Mouse (Mus musculus): ENCODE results near the gene Cacnb4. TPM values are rescaled to one million over a fixed set of nuclear protein-coding genes. Genes with fewer than 3 reads are reported as not detected.

The Cacnb4 gene
- polyA plus RNA-seq, 1 experiment, result not detected

DNA sequence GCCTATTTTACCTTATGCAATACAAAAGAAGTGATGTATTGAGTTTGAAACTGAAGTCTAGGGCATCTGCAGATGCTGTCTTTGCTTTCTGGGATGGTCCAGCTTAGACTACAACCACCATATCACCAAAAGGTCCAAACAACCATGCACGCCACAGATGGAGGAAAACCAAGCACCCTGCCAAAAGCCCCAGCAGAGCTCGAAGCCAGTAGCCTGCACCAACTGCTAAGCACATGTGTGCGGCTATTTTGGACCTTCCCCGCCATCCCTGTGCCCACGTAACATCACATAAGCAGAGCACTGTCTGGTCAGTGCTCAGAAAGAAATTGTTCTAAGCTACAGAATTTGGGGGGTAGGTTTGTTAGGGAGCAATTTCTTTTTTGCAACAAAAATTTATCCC, 5.9 kb downstream of the Cacnb4 start:
- Histone ChIP-seq H3K4me1 (ENCODE audit: control insufficient read depth, insufficient read depth, low read length) (no peaks in the 10 kb centered on the region), H3K4me3 (ENCODE audit: insufficient read depth, low read depth, low read length) (no peak overlapping the region), H3K27ac (ENCODE audit: insufficient read depth, low read depth, low read length) (no peak overlapping the region)
- 74% methylated on average over 5 of the region's 5 CpGs for WGBS
- no peak for TF ChIP-seq CTCF (IDR thresholded peaks at IDR 0.05; ENCODE audit: insufficient read depth, low read depth, low read length)
- no peak for TF ChIP-seq POLR2A (IDR thresholded peaks at IDR 0.05; ENCODE audit: insufficient read depth, low read depth, low read length)

DNA sequence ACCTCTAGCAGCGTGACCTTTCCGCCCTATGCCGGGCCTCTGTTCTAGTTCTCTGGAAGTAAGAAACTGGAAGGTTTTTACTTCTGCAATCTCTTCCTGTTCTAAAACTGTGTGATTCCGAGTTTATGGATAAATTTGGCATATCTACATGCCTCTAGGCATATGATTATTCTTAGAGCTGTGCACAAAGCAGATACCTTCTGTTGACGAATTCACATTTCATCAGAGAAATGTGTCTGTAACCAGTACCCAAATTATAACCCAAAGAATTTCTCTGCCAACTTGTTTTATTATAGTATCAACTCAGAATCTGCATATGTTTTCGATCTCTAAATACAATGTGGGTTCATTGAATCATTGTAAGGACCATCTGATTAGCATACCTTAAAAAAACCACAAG, 8.2 kb downstream of the Cacnb4 start:
- Histone ChIP-seq H3K4me1 (ENCODE audit: control insufficient read depth, insufficient read depth, low read length) (no peaks in the 10 kb centered on the region), H3K4me3 (ENCODE audit: insufficient read depth, low read depth, low read length) (no peak overlapping the region), H3K27ac (ENCODE audit: insufficient read depth, low read depth, low read length) (no peak overlapping the region)
- WGBS, result 77% methylated on average over 6 of the region's 6 CpGs
- TF ChIP-seq POLR2A (IDR thresholded peaks at IDR 0.05; ENCODE audit: insufficient read depth, low read depth, low read length) (no peak), CTCF (IDR thresholded peaks at IDR 0.05; ENCODE audit: insufficient read depth, low read depth, low read length) (no peak)

DNA sequence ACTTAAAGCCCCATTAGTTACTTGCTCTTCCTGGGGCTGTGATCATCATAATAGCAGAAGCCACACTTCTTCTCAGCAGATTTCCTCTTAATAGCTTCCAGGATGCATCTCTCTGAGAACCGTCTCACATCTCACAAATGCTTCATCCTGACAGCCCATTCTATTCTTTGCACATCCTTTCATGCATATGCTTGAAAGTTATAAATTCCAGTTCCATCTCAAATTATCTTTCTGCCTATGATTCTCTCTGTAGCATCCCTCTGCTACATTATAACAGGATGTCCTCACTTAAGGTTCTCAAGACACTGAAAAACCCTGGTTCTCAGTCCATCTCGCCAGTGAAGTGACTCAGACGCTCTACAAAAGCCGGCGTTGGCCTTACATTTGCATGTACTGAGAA, 19.9 kb downstream of the Cacnb4 start:
- WGBS, result 86% methylated on average over 5 of the region's 5 CpGs
- TF ChIP-seq POLR2A (IDR thresholded peaks at IDR 0.05; ENCODE audit: insufficient read depth, low read depth, low read length), result no peak
- TF ChIP-seq CTCF (IDR thresholded peaks at IDR 0.05; ENCODE audit: insufficient read depth, low read depth, low read length), result no peak
- no peak overlapping the region for H3K27ac ChIP-seq (ENCODE audit: insufficient read depth, low read depth, low read length)
- peaks cover 9% of the 10 kb centered on the region for H3K4me1 ChIP-seq (ENCODE audit: control insufficient read depth, insufficient read depth, low read length)
- H3K4me3 ChIP-seq (ENCODE audit: insufficient read depth, low read depth, low read length), result no peak overlapping the region

DNA sequence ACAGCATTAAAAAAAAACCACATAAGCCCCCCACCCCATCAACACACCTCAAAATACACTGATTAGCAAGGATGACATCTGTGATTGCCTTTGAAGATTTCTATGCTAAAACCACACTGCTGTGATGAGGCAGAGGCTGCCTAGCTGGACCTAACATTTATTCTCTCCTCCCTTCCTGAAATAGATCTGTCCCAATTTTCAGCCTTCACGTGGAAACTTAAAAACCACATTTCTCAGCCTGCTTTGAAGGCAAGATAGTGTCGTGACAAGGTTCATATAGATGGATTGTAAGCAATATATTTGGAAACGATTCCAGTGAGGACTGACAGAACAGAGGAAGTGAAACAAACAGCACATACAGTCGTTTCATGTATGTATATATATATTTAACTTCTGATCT, 22.1 kb downstream of the Cacnb4 start:
- no peak overlapping the region for H3K27ac ChIP-seq (ENCODE audit: insufficient read depth, low read depth, low read length)
- no peak overlapping the region for H3K4me3 ChIP-seq (ENCODE audit: insufficient read depth, low read depth, low read length)
- TF ChIP-seq POLR2A (IDR thresholded peaks at IDR 0.05; ENCODE audit: insufficient read depth, low read depth, low read length) (no peak), CTCF (IDR thresholded peaks at IDR 0.05; ENCODE audit: insufficient read depth, low read depth, low read length) (no peak)
- peaks cover 2% of the 10 kb centered on the region; the same call in 1 of the 2 replicates for H3K4me1 ChIP-seq (ENCODE audit: control insufficient read depth, insufficient read depth, low read length)
- WGBS, result 58% methylated on average over 4 of the region's 4 CpGs

DNA sequence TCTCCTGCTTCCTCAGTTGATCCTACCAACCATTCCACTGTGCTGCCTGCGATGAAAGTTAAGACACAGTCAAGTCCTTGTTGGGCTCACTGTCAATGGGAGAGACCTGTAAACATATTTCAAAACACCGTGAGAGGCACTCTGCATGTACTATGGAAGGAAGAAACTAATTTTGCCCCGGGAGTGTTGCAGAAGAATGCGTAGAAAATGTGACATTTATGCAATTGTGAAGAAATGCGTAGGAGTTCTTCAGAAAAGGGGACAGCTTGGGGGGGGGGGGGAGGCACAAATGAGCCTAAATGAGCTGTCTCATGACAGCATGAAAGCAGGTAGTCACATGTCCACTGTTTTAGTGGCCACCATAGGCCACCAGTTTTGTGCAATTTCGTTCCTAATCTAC, 25.1 kb downstream of the Cacnb4 start:
- WGBS, result 78% methylated on average over 6 of the region's 6 CpGs

DNA sequence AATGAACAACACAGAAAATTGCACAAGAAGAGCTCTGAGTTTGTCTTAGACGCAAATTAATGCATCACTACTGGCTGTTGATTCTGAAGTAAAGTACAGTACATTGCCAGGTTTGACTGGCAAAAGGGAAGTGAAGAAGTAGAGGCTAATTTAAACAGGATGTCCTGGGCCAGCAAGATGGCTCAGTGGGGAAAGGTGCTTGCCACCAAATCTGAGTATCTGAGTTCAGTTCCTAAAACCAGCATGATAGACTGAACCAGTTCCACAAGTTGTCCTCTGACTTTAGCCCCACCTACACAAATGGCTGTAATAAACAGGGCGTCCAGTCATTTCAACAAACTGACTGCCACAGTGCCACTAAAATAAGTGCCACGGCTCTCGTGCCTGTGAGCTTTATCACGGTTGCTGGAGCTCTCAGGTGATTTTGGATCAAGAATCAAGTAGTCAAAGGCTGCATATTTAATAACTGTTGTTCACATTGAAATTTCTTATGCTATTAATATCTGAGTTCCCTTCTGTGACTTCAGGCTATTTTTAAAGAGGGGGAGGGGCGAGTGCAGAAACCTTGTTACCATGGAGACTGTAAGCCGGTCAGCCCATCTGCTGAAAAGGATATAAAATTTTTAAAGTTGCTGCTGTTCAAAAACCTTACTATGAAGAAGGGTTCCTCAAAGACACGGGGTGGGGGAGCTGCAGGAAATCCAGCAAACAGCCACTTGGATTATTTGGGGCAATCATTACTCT, 29.2 kb downstream of the Cacnb4 start:
- no peak overlapping the region for H3K27ac ChIP-seq (ENCODE audit: insufficient read depth, low read depth, low read length)
- TF ChIP-seq CTCF (IDR thresholded peaks at IDR 0.05; ENCODE audit: insufficient read depth, low read depth, low read length) (no peak), POLR2A (IDR thresholded peaks at IDR 0.05; ENCODE audit: insufficient read depth, low read depth, low read length) (no peak)
- 0 out of 2 replicates have a peak, but pooled peaks cover 5% of the 10 kb centered on the region for H3K4me1 ChIP-seq (ENCODE audit: control insufficient read depth, insufficient read depth, low read length)
- H3K4me3 ChIP-seq (ENCODE audit: insufficient read depth, low read depth, low read length), result no peak overlapping the region
- 52% methylated on average over 8 of the region's 8 CpGs for WGBS

More for the DNA sequence above, 25.1 kb downstream of the Cacnb4 start:
- no peak for TF ChIP-seq POLR2A (IDR thresholded peaks at IDR 0.05; ENCODE audit: insufficient read depth, low read depth, low read length)
- no peak for TF ChIP-seq CTCF (IDR thresholded peaks at IDR 0.05; ENCODE audit: insufficient read depth, low read depth, low read length)
- no peaks in the 10 kb centered on the region for H3K4me1 ChIP-seq (ENCODE audit: control insufficient read depth, insufficient read depth, low read length)
- no peak overlapping the region for H3K4me3 ChIP-seq (ENCODE audit: insufficient read depth, low read depth, low read length)
- H3K27ac ChIP-seq (ENCODE audit: insufficient read depth, low read depth, low read length), result no peak overlapping the region

DNA sequence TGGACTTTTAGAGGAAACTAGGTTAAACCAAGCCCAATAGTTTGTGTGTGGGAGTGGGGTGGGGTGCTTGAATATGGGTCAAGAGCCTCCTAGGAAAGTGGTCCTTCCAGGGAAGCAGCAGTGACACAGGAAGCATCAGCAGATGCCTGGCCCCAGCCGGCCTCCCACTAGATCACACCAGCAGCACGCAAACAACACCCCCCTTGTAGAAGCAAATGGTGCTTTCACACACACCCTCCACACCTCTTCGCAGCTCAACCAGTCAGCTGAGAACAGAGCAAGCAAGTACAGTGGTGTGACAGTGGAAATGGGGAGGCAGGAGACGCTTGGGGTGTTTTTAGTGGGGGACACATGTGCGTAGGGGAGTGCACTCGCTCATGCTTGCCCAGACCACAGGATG, 33.0 kb downstream of the Cacnb4 start:
- no peak overlapping the region for H3K27ac ChIP-seq (ENCODE audit: insufficient read depth, low read depth, low read length)
- H3K4me3 ChIP-seq (ENCODE audit: insufficient read depth, low read depth, low read length), result no peak overlapping the region
- WGBS, result 57% methylated on average over 6 of the region's 6 CpGs
- TF ChIP-seq CTCF (IDR thresholded peaks at IDR 0.05; ENCODE audit: insufficient read depth, low read depth, low read length), result no peak
- peaks cover 10% of the 10 kb centered on the region; the same call in 1 of the 2 replicates for H3K4me1 ChIP-seq (ENCODE audit: control insufficient read depth, insufficient read depth, low read length)

DNA sequence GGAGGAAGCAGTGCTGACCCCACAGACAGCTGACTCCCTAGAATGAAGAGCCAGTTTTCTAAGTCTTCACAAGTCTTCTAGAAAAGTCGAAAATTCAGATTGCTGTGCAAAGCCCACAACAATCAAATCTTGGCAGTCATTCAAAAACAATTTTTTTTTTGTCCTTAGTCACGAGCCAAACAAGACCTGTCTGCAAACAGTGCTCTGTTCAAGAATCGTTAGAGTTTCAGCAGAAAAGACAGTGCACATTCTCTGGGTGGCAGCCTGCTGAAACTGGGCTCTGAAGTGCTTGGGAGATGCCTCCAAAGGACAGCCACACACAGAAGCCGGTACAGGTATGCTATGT, 37.1 kb downstream of the Cacnb4 start:
- 38% methylated on average over 4 of the region's 4 CpGs for WGBS

DNA sequence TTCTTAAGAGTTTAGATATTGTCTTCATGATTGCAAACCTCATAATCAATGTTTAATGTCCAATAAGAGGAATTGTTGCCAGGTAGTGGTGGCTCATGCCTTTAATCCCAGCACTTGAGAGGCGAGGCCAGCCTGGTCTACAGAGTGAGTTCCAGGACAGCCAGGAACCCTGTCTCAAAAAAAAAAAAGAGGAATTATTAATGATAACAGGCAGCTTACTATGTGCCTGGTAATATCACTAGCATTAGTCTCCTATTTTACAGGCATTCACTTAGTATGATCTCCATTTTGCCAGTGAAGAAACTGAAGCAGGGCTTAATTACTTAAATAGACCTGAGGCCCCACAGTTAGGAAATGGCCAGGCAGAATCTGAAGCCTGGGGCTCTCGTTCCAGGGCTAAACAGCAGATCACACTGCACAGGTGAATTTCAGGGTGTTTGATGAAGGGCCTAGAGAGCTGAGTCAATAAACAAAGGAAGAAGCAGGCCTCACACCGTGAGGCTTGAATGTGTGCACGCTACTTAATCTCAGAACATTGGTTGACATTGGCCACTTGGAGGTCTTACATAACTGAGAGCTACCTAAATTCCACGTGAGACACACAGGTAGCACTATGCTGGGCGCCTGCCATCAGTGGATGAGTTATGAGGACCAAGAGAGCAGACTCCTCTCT, 37.6 kb downstream of the Cacnb4 start:
- H3K27ac ChIP-seq (ENCODE audit: insufficient read depth, low read depth, low read length), result no peak overlapping the region
- H3K4me3 ChIP-seq (ENCODE audit: insufficient read depth, low read depth, low read length), result no peak overlapping the region
- TF ChIP-seq CTCF (IDR thresholded peaks at IDR 0.05; ENCODE audit: insufficient read depth, low read depth, low read length) (no peak), POLR2A (IDR thresholded peaks at IDR 0.05; ENCODE audit: insufficient read depth, low read depth, low read length) (no peak)
- 80% methylated on average over 6 of the region's 6 CpGs for WGBS
- peaks cover 21% of the 10 kb centered on the region for H3K4me1 ChIP-seq (ENCODE audit: control insufficient read depth, insufficient read depth, low read length)

More for the DNA sequence above, 37.1 kb downstream of the Cacnb4 start:
- Histone ChIP-seq H3K4me1 (ENCODE audit: control insufficient read depth, insufficient read depth, low read length) (peaks cover 21% of the 10 kb centered on the region), H3K27ac (ENCODE audit: insufficient read depth, low read depth, low read length) (no peak overlapping the region), H3K4me3 (ENCODE audit: insufficient read depth, low read depth, low read length) (no peak overlapping the region)
- no peak for TF ChIP-seq CTCF (IDR thresholded peaks at IDR 0.05; ENCODE audit: insufficient read depth, low read depth, low read length)

All from olfactory bulb, adult 2 months (tissue).